Mouse (Mus musculus) layer of hippocampus, adult 11-12 months (tissue): ENCODE results near the gene Vti1a.

Source experiments
- DNase-seq: peaks from one replicate; pipeline ENCODE4 v3.0.0; 2022; ENCODE audit warnings: low spot score

Gene Vti1a

GRCm38 (mm10) chr19:55623605-55624004 is 307.5 kb downstream of the Vti1a start:
- no peak for DNase-seq

GRCm38 (mm10) chr19:55626483-55626882 is 310.4 kb downstream of the Vti1a start:
- no peak for DNase-seq

GRCm38 (mm10) chr19:55626952-55627351 is 310.9 kb downstream of the Vti1a start:
- DNase-seq = no peak

GRCm38 (mm10) chr19:55635488-55635887 is 319.4 kb downstream of the Vti1a start:
- DNase-seq = no peak

GRCm38 (mm10) chr19:55640251-55640650 is 324.2 kb downstream of the Vti1a start:
- DNase-seq = no peak

GRCm38 (mm10) chr19:55641891-55642290 is 325.8 kb downstream of the Vti1a start:
- DNase-seq = no peak

- no peak for DNase-seq
These were observed 326.3 kb downstream of the Vti1a start for GRCm38 (mm10) chr19:55642361-55642760.

GRCm38 (mm10) chr19:55643288-55643901 is 327.3 kb downstream of the Vti1a start:
- peak; percentile 56 for DNase-seq

GRCm38 (mm10) chr19:55643931-55644330 is 327.8 kb downstream of the Vti1a start:
- no peak for DNase-seq

GRCm38 (mm10) chr19:55649363-55649762 is 333.3 kb downstream of the Vti1a start:
- DNase-seq = peak; percentile 23

GRCm38 (mm10) chr19:55651017-55651416 is 334.9 kb downstream of the Vti1a start:
- no peak for DNase-seq

- DNase-seq = no peak
These were observed 336.7 kb downstream of the Vti1a start for GRCm38 (mm10) chr19:55652693-55653265.

GRCm38 (mm10) chr19:55660165-55660564 is 344.1 kb downstream of the Vti1a start:
- peak; percentile 56 for DNase-seq

- no peak for DNase-seq
These were observed 346.6 kb downstream of the Vti1a start for GRCm38 (mm10) chr19:55662521-55663223.

- DNase-seq = no peak
These were observed 351.7 kb downstream of the Vti1a start for GRCm38 (mm10) chr19:55667787-55668186.

GRCm38 (mm10) chr19:55668896-55669295 is 352.8 kb downstream of the Vti1a start:
- no peak for DNase-seq
